Mouse (Mus musculus): ENCODE data around the gene Spred2. TPM values are rescaled to one million over a fixed set of nuclear protein-coding genes. Genes with fewer than 3 reads are reported as not detected.
"Not testable (repeated sequence)": the region's sequence is repeated elsewhere in the genome, so short reads cannot be mapped to it uniquely, and the experiment has no call there.

Spred2 gene
- polyA plus RNA-seq, 1 experiment from 2014 or later, result 8.5 TPM

GRCm38 (mm10) chr11:20028396-20028795, 104.2 kb downstream of the Spred2 start:
- no peak overlapping the region for H3K9ac ChIP-seq (ENCODE audit: low read depth, low read length)
- no peak for ATAC-seq (replicated peaks; ENCODE audit: low FRiP score, low read depth)

GRCm38 (mm10) chr11:20029014-20029413, 104.8 kb downstream of the Spred2 start:
- no peak for ATAC-seq (replicated peaks; ENCODE audit: low FRiP score, low read depth)
- H3K4me1 ChIP-seq (replicated peaks; ENCODE audit: insufficient read depth, low read length), result no peaks in the 10 kb centered on the region
- H3K9ac ChIP-seq (ENCODE audit: low read depth, low read length), result no peak overlapping the region
- H3K27me3 ChIP-seq (ENCODE audit: insufficient read depth, low read length), result no peaks in the 10 kb centered on the region
- no peaks in the 10 kb centered on the region for H3K9me3 ChIP-seq (replicated peaks; ENCODE audit: low read length)
- 93% methylated on average over 4 of the region's 4 CpGs for WGBS
- no peaks in the 10 kb centered on the region for H3K36me3 ChIP-seq (ENCODE audit: insufficient read depth, low read length)
- no peak overlapping the region for H3K27ac ChIP-seq
- no peak for DNase-seq (ENCODE audit: low spot score)
- H3K4me3 ChIP-seq (replicated peaks; ENCODE audit: low read depth, low read length), result no peak overlapping the region
- TF ChIP-seq CTCF (IDR thresholded peaks at IDR 0.05; ENCODE audit: low read depth), result no peak
- no peak overlapping the region for H3K4me2 ChIP-seq (ENCODE audit: low read length)

More at GRCm38 (mm10) chr11:20028396-20028795, 104.2 kb downstream of the Spred2 start:
- Histone ChIP-seq H3K4me2 (ENCODE audit: low read length) (no peak overlapping the region), H3K4me1 (replicated peaks; ENCODE audit: insufficient read depth, low read length) (no peaks in the 10 kb centered on the region), H3K9me3 (replicated peaks; ENCODE audit: low read length) (no peaks in the 10 kb centered on the region), H3K27me3 (ENCODE audit: insufficient read depth, low read length) (no peaks in the 10 kb centered on the region), H3K4me3 (replicated peaks; ENCODE audit: low read depth, low read length) (no peak overlapping the region), H3K36me3 (ENCODE audit: insufficient read depth, low read length) (no peaks in the 10 kb centered on the region), H3K27ac (no peak overlapping the region)
- DNase-seq (ENCODE audit: low spot score), result no peak
- no peak for TF ChIP-seq CTCF (IDR thresholded peaks at IDR 0.05; ENCODE audit: low read depth)
- WGBS, result 83% methylated on average over 6 of the region's 6 CpGs

GRCm38 (mm10) chr11:20030973-20031372, 106.8 kb downstream of the Spred2 start:
- H3K36me3 ChIP-seq (ENCODE audit: insufficient read depth, low read length); ATAC-seq (replicated peaks; ENCODE audit: low FRiP score, low read depth): not testable (repeated sequence)
- WGBS, result 93% methylated on average over 5 of the region's 5 CpGs

GRCm38 (mm10) chr11:20031536-20031935, 107.4 kb downstream of the Spred2 start:
- WGBS, result 60% methylated on average over 8 of the region's 8 CpGs
- Histone ChIP-seq H3K9ac (ENCODE audit: low read depth, low read length) (no peak overlapping the region), H3K36me3 (ENCODE audit: insufficient read depth, low read length) (no peaks in the 10 kb centered on the region), H3K4me1 (replicated peaks; ENCODE audit: insufficient read depth, low read length) (no peaks in the 10 kb centered on the region), H3K4me2 (ENCODE audit: low read length) (no peak overlapping the region), H3K27ac (no peak overlapping the region), H3K4me3 (replicated peaks; ENCODE audit: low read depth, low read length) (no peak overlapping the region), H3K9me3 (replicated peaks; ENCODE audit: low read length) (no peaks in the 10 kb centered on the region), H3K27me3 (ENCODE audit: insufficient read depth, low read length) (no peaks in the 10 kb centered on the region)
- no peak for ATAC-seq (replicated peaks; ENCODE audit: low FRiP score, low read depth)
- TF ChIP-seq CTCF (IDR thresholded peaks at IDR 0.05; ENCODE audit: low read depth), result peak; percentile 67
- DNase-seq (ENCODE audit: low spot score), result no peak

More at GRCm38 (mm10) chr11:20030973-20031372, 106.8 kb downstream of the Spred2 start:
- not testable (repeated sequence) for H3K4me2 ChIP-seq (ENCODE audit: low read length); H3K4me1 ChIP-seq (replicated peaks; ENCODE audit: insufficient read depth, low read length); H3K9ac ChIP-seq (ENCODE audit: low read depth, low read length); H3K27ac ChIP-seq; H3K4me3 ChIP-seq (replicated peaks; ENCODE audit: low read depth, low read length); H3K27me3 ChIP-seq (ENCODE audit: insufficient read depth, low read length); DNase-seq (ENCODE audit: low spot score); H3K9me3 ChIP-seq (replicated peaks; ENCODE audit: low read length)

- no peak for TF ChIP-seq CTCF (IDR thresholded peaks at IDR 0.05; ENCODE audit: low read depth)
- Histone ChIP-seq H3K36me3 (ENCODE audit: insufficient read depth, low read length) (no peaks in the 10 kb centered on the region), H3K4me1 (replicated peaks; ENCODE audit: insufficient read depth, low read length) (no peaks in the 10 kb centered on the region), H3K27ac (no peak overlapping the region), H3K9me3 (replicated peaks; ENCODE audit: low read length) (no peaks in the 10 kb centered on the region), H3K4me3 (replicated peaks; ENCODE audit: low read depth, low read length) (no peak overlapping the region), H3K4me2 (ENCODE audit: low read length) (no peak overlapping the region), H3K9ac (ENCODE audit: low read depth, low read length) (no peak overlapping the region), H3K27me3 (ENCODE audit: insufficient read depth, low read length) (no peaks in the 10 kb centered on the region)
- no peak for ATAC-seq (replicated peaks; ENCODE audit: low FRiP score, low read depth)
- 66% methylated on average over 6 of the region's 6 CpGs for WGBS
- DNase-seq (ENCODE audit: low spot score), result no peak
These were observed 109.5 kb downstream of the Spred2 start for GRCm38 (mm10) chr11:20033541-20034160.

GRCm38 (mm10) chr11:20034337-20034947, 110.3 kb downstream of the Spred2 start:
- H3K36me3 ChIP-seq (ENCODE audit: insufficient read depth, low read length), result no peaks in the 10 kb centered on the region
- WGBS, result 41% methylated on average over 14 of the region's 14 CpGs
- no peak for TF ChIP-seq CTCF (IDR thresholded peaks at IDR 0.05; ENCODE audit: low read depth)
- no peak overlapping the region for H3K4me3 ChIP-seq (replicated peaks; ENCODE audit: low read depth, low read length)
- no peak overlapping the region for H3K27ac ChIP-seq
- no peaks in the 10 kb centered on the region for H3K27me3 ChIP-seq (ENCODE audit: insufficient read depth, low read length)
- H3K9ac ChIP-seq (ENCODE audit: low read depth, low read length), result no peak overlapping the region
- no peak for ATAC-seq (replicated peaks; ENCODE audit: low FRiP score, low read depth)
- H3K4me2 ChIP-seq (ENCODE audit: low read length), result no peak overlapping the region
- DNase-seq (ENCODE audit: low spot score), result no peak
- no peaks in the 10 kb centered on the region for H3K4me1 ChIP-seq (replicated peaks; ENCODE audit: insufficient read depth, low read length)
- no peaks in the 10 kb centered on the region for H3K9me3 ChIP-seq (replicated peaks; ENCODE audit: low read length)
